Mouse (Mus musculus) heart, adult 11 months (tissue): ENCODE measurements around the gene Tnnc2.

Source experiments
- DNase-seq: peaks from one replicate; pipeline ENCODE4 v3.0.0; 2022

The Tnnc2 gene

GRCm38 (mm10) chr2:164734839-164735238 lies 44.9 kb downstream of the Tnnc2 start:
- DNase-seq = no peak

GRCm38 (mm10) chr2:164733259-164733658 lies 46.5 kb downstream of the Tnnc2 start:
- no peak for DNase-seq

- DNase-seq = no peak
Measured at GRCm38 (mm10) chr2:164731719-164732118, 48.0 kb downstream of the Tnnc2 start.
